Mouse (Mus musculus) ES-E14 (cell line): ENCODE measurements around the gene Ndn. TPM values are rescaled to one million over a fixed set of nuclear protein-coding genes. Genes with fewer than 3 reads are reported as not detected.

ENCODE experiments used
- DNase-seq: peaks from one replicate; pipeline ENCODE4 v3.0.0-alpha.2; 2013; ENCODE audit warnings: low read depth, low spot score
- H3K27ac ChIP-seq: 2 replicates; pipeline ENCODE4 v1.5.1; 2012; ENCODE audit warnings: low read depth, mild to moderate bottlenecking, low read length, moderate library complexity, mixed read lengths; ENCODE audit not compliant: poor library complexity, insufficient read depth, severe bottlenecking
- H3K36me3 ChIP-seq: 2 replicates; pipeline ENCODE4 v1.6.1; 2012; ENCODE audit warnings: mild to moderate bottlenecking, low read length, moderate library complexity, mixed read lengths; ENCODE audit not compliant: control insufficient read depth, poor library complexity, insufficient read depth, severe bottlenecking
- H3K4me1 ChIP-seq, 2 experiments: fragments of 150-350 bp in 1 of 2; sonication (generic) in 1 of 2; 2 replicates each; pipeline ENCODE4 v1.6.1; 2012; ENCODE audit warnings: low read length in 2 of 2, mild to moderate bottlenecking in 1 of 2, mixed read lengths in 1 of 2; ENCODE audit not compliant: control insufficient read depth in 2 of 2, insufficient read depth in 2 of 2, poor library complexity in 1 of 2
- H3K4me3 ChIP-seq, 2 experiments: fragments of 150-350 bp in 1 of 2; sonication (generic) in 1 of 2; 2 replicates each; pipeline ENCODE4 v1.5.1; 2012; ENCODE audit warnings: low read length in 2 of 2, low read depth in 1 of 2, mild to moderate bottlenecking in 1 of 2, mixed read lengths in 1 of 2; ENCODE audit not compliant: insufficient read depth in 1 of 2, poor library complexity in 1 of 2, severe bottlenecking in 1 of 2
- H3K9ac ChIP-seq: 2 replicates; pipeline ENCODE4 v1.6.1; 2012; ENCODE audit warnings: low read depth, mild to moderate bottlenecking, low read length, mixed read lengths; ENCODE audit not compliant: poor library complexity, insufficient read depth, severe bottlenecking
- H3K9me3 ChIP-seq: fragments of 150-350 bp; sonication (generic); 2 replicates; pipeline ENCODE4 v1.6.1; 2012; ENCODE audit warnings: low read depth, mild to moderate bottlenecking, low read length; ENCODE audit not compliant: control insufficient read depth, insufficient read depth
- CHD2 ChIP-seq: IDR thresholded peaks from 2 replicates; pipeline ENCODE4 v1.6.1; 2014; ENCODE audit warnings: mild to moderate bottlenecking, low read depth, low read length, inconsistent platforms
- HCFC1 ChIP-seq: IDR thresholded peaks from 2 replicates; pipeline ENCODE4 v1.6.1; 2012; ENCODE audit warnings: low read length, inconsistent platforms, borderline replicate concordance; ENCODE audit not compliant: insufficient read depth
- MAFK ChIP-seq: IDR thresholded peaks from 2 replicates; pipeline ENCODE4 v1.6.1; 2014; ENCODE audit warnings: mild to moderate bottlenecking, low read depth, low read length, inconsistent platforms; ENCODE audit not compliant: insufficient read depth
- ZC3H11A ChIP-seq: IDR thresholded peaks from 2 replicates; pipeline ENCODE4 v1.6.1; 2012; ENCODE audit warnings: low read depth, mild to moderate bottlenecking, inconsistent platforms, low read length, borderline replicate concordance
- ZNF384 ChIP-seq: IDR thresholded peaks from 2 replicates; pipeline ENCODE4 v1.6.1; 2012; ENCODE audit warnings: low read depth, low read length, inconsistent platforms
- in situ Hi-C, 2 experiments: fragments of 600-800 bp; cut with MboI; formaldehyde crosslinking; loops; one replicate each; pipeline ENCODE4 v1.15.1; 2025; ENCODE audit warnings: low sequenced_read_pairs in 2 of 2, inconsistent platforms in 1 of 2; ENCODE audit not compliant: unreplicated experiment in 2 of 2
- total RNA-seq: library from RNA; depleted of rRNA; stranded (reverse); fragments of 300-350 nt; gene quantifications from 2 replicates; pipeline ENCODE4 v1.2.3, GENCODE M21; 2012; rRNA removed

Gene Ndn
- total RNA-seq, result 8.4 and 15.9 TPM in 2 replicates

DNA sequence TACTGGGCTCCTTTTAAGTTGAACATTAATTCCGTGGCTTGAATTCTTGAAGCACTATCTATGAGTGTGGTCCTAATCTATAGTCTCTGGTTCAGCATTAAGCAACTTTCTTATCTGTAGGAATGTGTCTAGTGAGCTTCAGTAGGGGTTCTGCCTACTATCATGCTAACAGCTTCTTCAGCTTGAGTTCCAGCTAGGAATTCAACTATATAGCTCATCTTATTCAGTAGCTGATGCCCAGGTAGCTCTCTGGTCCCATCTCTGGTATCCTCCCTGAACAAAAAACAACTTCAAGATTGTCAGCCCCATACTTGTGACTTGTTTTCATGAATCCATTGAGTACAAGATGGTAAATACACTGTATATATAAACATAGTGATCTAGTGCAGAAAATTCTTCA, at the start of gene Ndn:
Ndn (plus strand) TSS at position 301 of the 400 bp plus-strand sequence.
- no peak within 1 kb of the TSS for H3K27ac ChIP-seq
- H3K9me3 ChIP-seq, result no peaks in the 10 kb centered on the region
- H3K9ac ChIP-seq, result no peak within 1 kb of the TSS
- TF ChIP-seq HCFC1 (no peak), ZC3H11A (no peak), CHD2 (no peak), ZNF384 (no peak)
- in situ Hi-C loops, result no loop called here
- H3K4me3 ChIP-seq, result no peak within 1 kb of the TSS
- H3K36me3 ChIP-seq, result no peaks in the 10 kb centered on the region
- H3K4me1 ChIP-seq, result no peaks in the 10 kb centered on the region; a peak in 1 of 4 replicates
- DNase-seq, result no peak

DNA sequence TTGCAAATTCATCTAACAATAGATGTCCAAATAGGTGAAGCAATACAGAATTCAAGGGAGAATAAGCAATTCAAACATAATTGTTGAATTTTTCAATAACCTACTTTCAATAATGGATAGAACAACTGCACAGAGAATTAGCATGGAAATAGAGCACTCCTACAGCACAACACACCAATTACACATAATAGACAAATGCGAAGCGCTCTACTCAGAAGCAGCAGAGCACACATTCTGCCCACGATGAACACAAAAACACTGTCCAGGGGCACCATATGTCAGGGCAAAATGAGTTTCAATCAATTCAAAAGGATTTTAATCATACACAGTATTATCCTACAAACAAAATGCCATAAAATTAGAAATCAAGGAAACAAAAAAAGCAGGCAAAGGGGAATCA, 43.9 kb upstream of the Ndn start:
- in situ Hi-C loops, result no loop called here
- TF ChIP-seq ZNF384 (no peak), CHD2 (no peak), HCFC1 (no peak), ZC3H11A (no peak), MAFK (no peak)

GRCm38 (mm10) chr7:62306896-62307614, 39.3 kb upstream of the Ndn start:
- no peak overlapping the region for H3K27ac ChIP-seq
- no peaks in the 10 kb centered on the region for H3K36me3 ChIP-seq
- no peak for DNase-seq
- no peak overlapping the region for H3K9ac ChIP-seq
- no peaks in the 10 kb centered on the region for H3K4me1 ChIP-seq
- in situ Hi-C loops, result no loop called here
- TF ChIP-seq MAFK (no peak), ZNF384 (no peak), HCFC1 (no peak), CHD2 (no peak), ZC3H11A (no peak)
- no peak overlapping the region for H3K4me3 ChIP-seq
- no peaks in the 10 kb centered on the region for H3K9me3 ChIP-seq

More for the DNA sequence above, 43.9 kb upstream of the Ndn start:
- DNase-seq, result no peak
- no peaks in the 10 kb centered on the region for H3K4me1 ChIP-seq
- H3K9me3 ChIP-seq, result no peaks in the 10 kb centered on the region
- no peak overlapping the region for H3K9ac ChIP-seq
- H3K36me3 ChIP-seq, result no peaks in the 10 kb centered on the region
- no peak overlapping the region for H3K27ac ChIP-seq
- H3K4me3 ChIP-seq, result no peak overlapping the region

- no peak overlapping the region for H3K9ac ChIP-seq
- no peaks in the 10 kb centered on the region for H3K9me3 ChIP-seq
- TF ChIP-seq ZC3H11A (no peak), CHD2 (no peak), MAFK (no peak), ZNF384 (no peak), HCFC1 (no peak)
- H3K4me3 ChIP-seq, result no peak overlapping the region
- DNase-seq, result no peak
- no peak overlapping the region for H3K27ac ChIP-seq
- no peaks in the 10 kb centered on the region for H3K4me1 ChIP-seq
- in situ Hi-C loops, result no loop called here
- H3K36me3 ChIP-seq, result no peaks in the 10 kb centered on the region
These were observed 29.6 kb upstream of the Ndn start for GRCm38 (mm10) chr7:62316793-62317192.

- Histone ChIP-seq H3K36me3 (no peaks in the 10 kb centered on the region), H3K9ac (no peak overlapping the region), H3K4me1 (no peaks in the 10 kb centered on the region; a peak in 1 of 4 replicates), H3K4me3 (no peak overlapping the region), H3K27ac (no peak overlapping the region), H3K9me3 (no peaks in the 10 kb centered on the region)
- DNase-seq, result no peak
- TF ChIP-seq ZC3H11A, result no peak
- TF ChIP-seq HCFC1, result no peak
- no peak for TF ChIP-seq ZNF384
- TF ChIP-seq MAFK, result no peak
- TF ChIP-seq CHD2, result no peak
- in situ Hi-C loops, result no loop called here
These were observed 958 bp upstream of the Ndn start for GRCm38 (mm10) chr7:62345411-62345810.
